Mouse (Mus musculus): ENCODE results near the gene Nectin1.

GRCm38 (mm10) chr9:43793411-43793810 is 49.6 kb downstream of the Nectin1 start:
- TF ChIP-seq POLR2A (IDR thresholded peaks at IDR 0.05; ENCODE audit: insufficient read depth, low read depth, low read length) (no peak), CTCF (IDR thresholded peaks at IDR 0.05; ENCODE audit: insufficient read depth, low read depth, low read length) (no peak)

Data from olfactory bulb, adult 2 months (tissue).